Mouse (Mus musculus): Measurements from ENCODE around the gene Spty2d1. TPM values are rescaled to one million over a fixed set of nuclear protein-coding genes. Genes with fewer than 3 reads are reported as not detected.

The Spty2d1 gene
- total and polyA plus RNA-seq, 2 experiments from 2014 or later, result 4.7 to 8.8 TPM

DNA sequence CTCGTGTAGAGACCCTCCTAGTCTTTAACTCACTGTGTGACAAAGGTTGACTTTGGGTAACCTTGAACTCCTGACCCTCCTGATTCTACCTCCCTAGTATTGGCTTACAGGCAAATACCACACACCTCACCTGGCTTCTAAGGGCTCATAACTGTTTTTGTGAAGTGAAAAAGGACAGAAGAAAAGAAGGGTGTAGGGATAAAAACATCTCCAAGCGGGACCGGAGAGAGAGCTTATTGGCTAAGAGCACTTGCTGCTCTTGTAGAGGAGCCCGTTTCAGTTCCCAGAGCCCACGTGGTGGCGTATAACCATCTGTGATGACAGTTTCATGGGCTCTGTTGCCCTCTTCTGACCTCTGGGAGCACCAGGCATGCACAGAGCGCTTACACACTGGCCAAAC lies 8.9 kb upstream of the Spty2d1 start:
- TF ChIP-seq CTCF (IDR thresholded peaks at IDR 0.05), result no peak
- H3K4me1 ChIP-seq (ENCODE audit: insufficient read depth, low read length), result no peaks in the 10 kb centered on the region
- H3K27me3 ChIP-seq (ENCODE audit: insufficient read depth, low read length), result 0 out of 2 replicates have a peak, but pooled peaks cover 3% of the 10 kb centered on the region
- DNase-seq (ENCODE audit: low spot score), result no peak
- H3K36me3 ChIP-seq (ENCODE audit: insufficient read depth, low read length), result no peaks in the 10 kb centered on the region
- H3K4me2 ChIP-seq (ENCODE audit: low read depth, low read length, poor library complexity, severe bottlenecking), result no peak overlapping the region
- no peaks in the 10 kb centered on the region for H3K9me3 ChIP-seq (ENCODE audit: low read length)
- H3K27ac ChIP-seq (ENCODE audit: low read depth, low read length), result no peak overlapping the region
- no peak overlapping the region for H3K4me3 ChIP-seq (ENCODE audit: low read depth, low read length)
- no peak for ATAC-seq (ENCODE audit: low FRiP score)
- WGBS, result 87% methylated on average over 7 of the region's 7 CpGs
- H3K9ac ChIP-seq (replicated peaks; ENCODE audit: low read length, poor library complexity, severe bottlenecking), result no peak overlapping the region

GRCm38 (mm10) chr7:47016602-47017001 lies 8.4 kb upstream of the Spty2d1 start:
- Histone ChIP-seq H3K36me3 (ENCODE audit: insufficient read depth, low read length) (no peaks in the 10 kb centered on the region), H3K4me2 (ENCODE audit: low read depth, low read length, poor library complexity, severe bottlenecking) (no peak overlapping the region), H3K27me3 (ENCODE audit: insufficient read depth, low read length) (0 out of 2 replicates have a peak, but pooled peaks cover 3% of the 10 kb centered on the region), H3K9ac (replicated peaks; ENCODE audit: low read length, poor library complexity, severe bottlenecking) (no peak overlapping the region), H3K4me1 (ENCODE audit: insufficient read depth, low read length) (no peaks in the 10 kb centered on the region), H3K9me3 (ENCODE audit: low read length) (no peaks in the 10 kb centered on the region), H3K27ac (ENCODE audit: low read depth, low read length) (no peak overlapping the region), H3K4me3 (ENCODE audit: low read depth, low read length) (no peak overlapping the region)
- no peak for TF ChIP-seq CTCF (IDR thresholded peaks at IDR 0.05)
- ATAC-seq (ENCODE audit: low FRiP score) (no peak), DNase-seq (ENCODE audit: low spot score) (no peak)
- 75% methylated on average over 3 of the region's 3 CpGs for WGBS

GRCm38 (mm10) chr7:47015390-47016065 lies 7.3 kb upstream of the Spty2d1 start:
- Histone ChIP-seq H3K4me3 (ENCODE audit: low read depth, low read length) (peak overlapping the region; percentile 18; the same call in 1 of the 2 replicates), H3K9ac (replicated peaks; ENCODE audit: low read length, poor library complexity, severe bottlenecking) (no peak overlapping the region), H3K36me3 (ENCODE audit: insufficient read depth, low read length) (no peaks in the 10 kb centered on the region), H3K4me2 (ENCODE audit: low read depth, low read length, poor library complexity, severe bottlenecking) (peak overlapping the region; percentile 54), H3K9me3 (ENCODE audit: low read length) (no peaks in the 10 kb centered on the region), H3K4me1 (ENCODE audit: insufficient read depth, low read length) (no peaks in the 10 kb centered on the region), H3K27ac (ENCODE audit: low read depth, low read length) (no peak overlapping the region), H3K27me3 (ENCODE audit: insufficient read depth, low read length) (no peaks in the 10 kb centered on the region)
- DNase-seq (ENCODE audit: low spot score), result peak; percentile 83
- ATAC-seq (ENCODE audit: low FRiP score), result peak; percentile 85
- 10% methylated on average over 6 of the region's 6 CpGs for WGBS
- peak; percentile 78 for TF ChIP-seq CTCF (IDR thresholded peaks at IDR 0.05)

DNA sequence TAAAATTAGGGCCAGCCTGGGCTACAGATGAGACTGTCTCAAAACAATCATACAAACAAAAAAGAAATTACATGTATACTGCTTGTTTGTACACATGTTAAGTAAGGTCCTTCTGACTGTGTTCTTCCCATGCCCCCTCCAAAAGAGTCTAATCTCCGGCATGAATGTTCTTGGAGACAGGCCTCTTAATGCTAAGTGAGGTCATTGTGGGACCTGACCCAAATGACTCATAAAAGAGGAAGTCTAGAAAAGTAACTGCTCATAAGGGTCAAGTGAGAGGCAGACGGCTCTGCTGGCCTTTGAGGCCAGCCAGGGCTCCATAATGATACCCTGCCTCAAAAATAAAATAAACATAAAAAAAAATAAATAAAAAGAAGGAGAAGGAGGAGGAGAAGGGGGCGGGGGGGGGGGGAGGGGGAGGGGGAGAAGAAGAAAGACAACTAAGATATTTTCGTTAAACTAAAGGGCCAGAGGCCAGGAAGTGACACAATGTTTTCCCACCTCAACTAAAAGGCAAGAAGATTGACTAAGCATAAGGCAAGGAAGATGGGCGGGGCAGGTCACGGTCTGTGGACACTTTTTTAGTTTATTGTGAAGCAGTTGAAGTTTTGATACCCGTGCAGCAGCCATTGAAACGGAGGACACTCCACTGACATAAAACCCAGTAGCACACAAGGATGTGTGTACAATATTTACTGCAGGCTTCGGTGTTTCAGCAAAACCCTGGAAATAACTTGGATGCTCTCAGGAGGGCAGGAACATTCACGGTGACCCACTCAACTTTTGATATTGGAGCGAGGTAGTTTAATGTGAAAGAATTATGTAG lies 6.6 kb upstream of the Spty2d1 start:
- DNase-seq (ENCODE audit: low spot score), result no peak
- no peak overlapping the region for H3K27ac ChIP-seq (ENCODE audit: low read depth, low read length)
- no peak for ATAC-seq (ENCODE audit: low FRiP score)
- H3K4me2 ChIP-seq (ENCODE audit: low read depth, low read length, poor library complexity, severe bottlenecking), result no peak overlapping the region
- no peaks in the 10 kb centered on the region for H3K36me3 ChIP-seq (ENCODE audit: insufficient read depth, low read length)
- no peaks in the 10 kb centered on the region; the same call in 1 of the 2 replicates for H3K4me1 ChIP-seq (ENCODE audit: insufficient read depth, low read length)
- no peaks in the 10 kb centered on the region for H3K27me3 ChIP-seq (ENCODE audit: insufficient read depth, low read length)
- H3K4me3 ChIP-seq (ENCODE audit: low read depth, low read length), result no peak overlapping the region
- no peak overlapping the region for H3K9ac ChIP-seq (replicated peaks; ENCODE audit: low read length, poor library complexity, severe bottlenecking)
- WGBS, result 47% methylated on average over 10 of the region's 11 CpGs
- no peak for TF ChIP-seq CTCF (IDR thresholded peaks at IDR 0.05)
- no peaks in the 10 kb centered on the region for H3K9me3 ChIP-seq (ENCODE audit: low read length)

DNA sequence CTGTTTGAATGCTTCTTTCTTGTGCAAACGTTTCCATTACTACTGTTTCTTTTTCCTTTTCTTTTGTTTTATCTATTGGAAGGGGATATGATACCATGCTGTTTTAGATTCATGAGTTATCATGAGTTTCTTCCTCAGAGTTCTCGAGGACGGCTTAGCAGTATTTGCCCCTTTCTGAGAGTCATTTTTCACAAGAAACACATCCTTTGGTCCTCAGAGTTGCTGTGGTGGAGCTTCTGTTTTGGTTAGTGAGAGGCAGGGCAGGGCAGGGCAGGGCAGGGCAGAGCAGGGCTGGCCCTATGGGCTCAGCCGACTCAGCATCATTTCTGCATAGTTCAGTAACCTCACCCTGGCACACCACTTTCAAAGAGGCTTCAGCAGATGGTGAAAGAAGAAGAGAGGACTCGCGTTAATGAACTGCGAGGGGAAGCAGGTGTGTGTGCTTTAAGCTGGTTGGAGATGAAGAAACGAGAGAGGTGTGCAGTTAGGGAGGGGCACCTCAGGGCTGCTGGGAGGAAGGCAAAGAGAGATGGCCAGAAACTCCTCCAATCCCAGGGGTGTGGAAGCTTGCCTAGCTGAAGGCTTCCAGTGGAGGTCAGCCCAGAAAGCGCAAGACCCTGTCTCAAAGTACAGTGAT lies 5.0 kb upstream of the Spty2d1 start:
- no peak overlapping the region for H3K27ac ChIP-seq (ENCODE audit: low read depth, low read length)
- no peaks in the 10 kb centered on the region for H3K27me3 ChIP-seq (ENCODE audit: insufficient read depth, low read length)
- no peak overlapping the region for H3K9ac ChIP-seq (replicated peaks; ENCODE audit: low read length, poor library complexity, severe bottlenecking)
- no peak for TF ChIP-seq CTCF (IDR thresholded peaks at IDR 0.05)
- no peaks in the 10 kb centered on the region for H3K9me3 ChIP-seq (ENCODE audit: low read length)
- no peaks in the 10 kb centered on the region for H3K36me3 ChIP-seq (ENCODE audit: insufficient read depth, low read length)
- no peaks in the 10 kb centered on the region; the same call in none of the 2 replicates for H3K4me1 ChIP-seq (ENCODE audit: insufficient read depth, low read length)
- H3K4me3 ChIP-seq (ENCODE audit: low read depth, low read length), result no peak overlapping the region
- 48% methylated on average over 9 of the region's 9 CpGs for WGBS
- no peak overlapping the region for H3K4me2 ChIP-seq (ENCODE audit: low read depth, low read length, poor library complexity, severe bottlenecking)
- DNase-seq (ENCODE audit: low spot score), result no peak
- ATAC-seq (ENCODE audit: low FRiP score), result no peak

Data from midbrain, postnatal 0 days (tissue).